Mouse (Mus musculus): ENCODE results near the gene Cdcp2. TPM values are rescaled to one million over a fixed set of nuclear protein-coding genes. Genes with fewer than 3 reads are reported as not detected.

Gene Cdcp2
- polyA plus RNA-seq, 1 experiment from 2014 or later, result not detected

DNA sequence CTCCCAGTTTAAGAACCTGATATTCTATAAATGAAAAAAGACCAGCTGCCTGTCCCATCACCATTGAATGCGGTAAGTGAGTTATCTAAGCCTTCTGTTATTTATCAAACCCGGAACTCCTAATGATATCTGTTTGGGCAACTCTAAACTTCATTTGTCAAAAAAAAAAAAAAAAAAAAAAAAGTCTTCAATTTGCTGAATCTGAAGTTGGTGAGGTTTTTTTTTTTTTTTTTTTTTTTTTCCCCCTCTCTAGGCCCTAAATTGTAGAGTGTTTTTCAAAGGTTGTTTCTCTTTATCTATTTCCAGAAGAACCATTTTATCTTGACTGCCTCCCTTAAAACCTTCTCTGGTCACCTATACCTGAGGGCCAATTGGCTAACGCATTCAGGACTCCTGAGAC is 38.2 kb downstream of the Cdcp2 start:
- 95% methylated on average over 3 of the region's 3 CpGs for WGBS
- H3K27me3 ChIP-seq (replicated peaks; ENCODE audit: control insufficient read depth, insufficient read depth, low read length), result no peaks in the 10 kb centered on the region
- no peak overlapping the region for H3K27ac ChIP-seq (ENCODE audit: low read depth, low read length)
- H3K4me3 ChIP-seq (ENCODE audit: low read depth, low read length), result no peak overlapping the region
- no peak overlapping the region for H3K9ac ChIP-seq (ENCODE audit: low read length)
- H3K9me3 ChIP-seq (replicated peaks; ENCODE audit: control insufficient read depth, low read length), result no peaks in the 10 kb centered on the region
- ATAC-seq (no peak), DNase-seq (ENCODE audit: low spot score) (no peak)
- H3K4me1 ChIP-seq (ENCODE audit: control insufficient read depth, insufficient read depth, low read length), result peaks cover 21% of the 10 kb centered on the region
- H3K36me3 ChIP-seq (ENCODE audit: control insufficient read depth, insufficient read depth, low read length), result no peaks in the 10 kb centered on the region
- H3K4me2 ChIP-seq (ENCODE audit: low read length), result no peak overlapping the region

- Histone ChIP-seq H3K9me3 (replicated peaks; ENCODE audit: control insufficient read depth, low read length) (no peaks in the 10 kb centered on the region), H3K4me3 (ENCODE audit: low read depth, low read length) (no peak overlapping the region), H3K27me3 (replicated peaks; ENCODE audit: control insufficient read depth, insufficient read depth, low read length) (no peaks in the 10 kb centered on the region), H3K4me1 (ENCODE audit: control insufficient read depth, insufficient read depth, low read length) (peaks cover 26% of the 10 kb centered on the region), H3K9ac (ENCODE audit: low read length) (no peak overlapping the region), H3K36me3 (ENCODE audit: control insufficient read depth, insufficient read depth, low read length) (no peaks in the 10 kb centered on the region), H3K27ac (ENCODE audit: low read depth, low read length) (no peak overlapping the region), H3K4me2 (ENCODE audit: low read length) (no peak overlapping the region)
- ATAC-seq (no peak), DNase-seq (ENCODE audit: low spot score) (no peak)
- WGBS, result 81% methylated on average over 5 of the region's 5 CpGs
Measured at GRCm38 (mm10) chr4:107135663-107136062, 39.0 kb downstream of the Cdcp2 start.

GRCm38 (mm10) chr4:107136531-107136930 is 39.8 kb downstream of the Cdcp2 start:
- Histone ChIP-seq H3K9me3 (replicated peaks; ENCODE audit: control insufficient read depth, low read length) (no peaks in the 10 kb centered on the region), H3K9ac (ENCODE audit: low read length) (no peak overlapping the region), H3K4me1 (ENCODE audit: control insufficient read depth, insufficient read depth, low read length) (peaks cover 25% of the 10 kb centered on the region), H3K4me2 (ENCODE audit: low read length) (no peak overlapping the region), H3K27me3 (replicated peaks; ENCODE audit: control insufficient read depth, insufficient read depth, low read length) (no peaks in the 10 kb centered on the region), H3K4me3 (ENCODE audit: low read depth, low read length) (no peak overlapping the region), H3K36me3 (ENCODE audit: control insufficient read depth, insufficient read depth, low read length) (no peaks in the 10 kb centered on the region), H3K27ac (ENCODE audit: low read depth, low read length) (no peak overlapping the region)
- 60% methylated on average over 3 of the region's 3 CpGs for WGBS
- no peak for ATAC-seq
- no peak for DNase-seq (ENCODE audit: low spot score)

GRCm38 (mm10) chr4:107138948-107139835 is 42.5 kb downstream of the Cdcp2 start:
- no peaks in the 10 kb centered on the region for H3K9me3 ChIP-seq (replicated peaks; ENCODE audit: control insufficient read depth, low read length)
- H3K4me1 ChIP-seq (ENCODE audit: control insufficient read depth, insufficient read depth, low read length), result peaks cover 25% of the 10 kb centered on the region
- peak overlapping the region; percentile 35 for H3K9ac ChIP-seq (ENCODE audit: low read length)
- peak; percentile 66 for DNase-seq (ENCODE audit: low spot score)
- H3K27me3 ChIP-seq (replicated peaks; ENCODE audit: control insufficient read depth, insufficient read depth, low read length), result no peaks in the 10 kb centered on the region
- 11% methylated on average over 37 of the region's 37 CpGs for WGBS
- peak; percentile 62; the same call in 1 of the 2 replicates for ATAC-seq
- no peak overlapping the region for H3K4me3 ChIP-seq (ENCODE audit: low read depth, low read length)
- H3K4me2 ChIP-seq (ENCODE audit: low read length), result peak overlapping the region; percentile 25
- no peaks in the 10 kb centered on the region for H3K36me3 ChIP-seq (ENCODE audit: control insufficient read depth, insufficient read depth, low read length)
- H3K27ac ChIP-seq (ENCODE audit: low read depth, low read length), result peak overlapping the region; percentile 46; the same call in 1 of the 2 replicates

DNA sequence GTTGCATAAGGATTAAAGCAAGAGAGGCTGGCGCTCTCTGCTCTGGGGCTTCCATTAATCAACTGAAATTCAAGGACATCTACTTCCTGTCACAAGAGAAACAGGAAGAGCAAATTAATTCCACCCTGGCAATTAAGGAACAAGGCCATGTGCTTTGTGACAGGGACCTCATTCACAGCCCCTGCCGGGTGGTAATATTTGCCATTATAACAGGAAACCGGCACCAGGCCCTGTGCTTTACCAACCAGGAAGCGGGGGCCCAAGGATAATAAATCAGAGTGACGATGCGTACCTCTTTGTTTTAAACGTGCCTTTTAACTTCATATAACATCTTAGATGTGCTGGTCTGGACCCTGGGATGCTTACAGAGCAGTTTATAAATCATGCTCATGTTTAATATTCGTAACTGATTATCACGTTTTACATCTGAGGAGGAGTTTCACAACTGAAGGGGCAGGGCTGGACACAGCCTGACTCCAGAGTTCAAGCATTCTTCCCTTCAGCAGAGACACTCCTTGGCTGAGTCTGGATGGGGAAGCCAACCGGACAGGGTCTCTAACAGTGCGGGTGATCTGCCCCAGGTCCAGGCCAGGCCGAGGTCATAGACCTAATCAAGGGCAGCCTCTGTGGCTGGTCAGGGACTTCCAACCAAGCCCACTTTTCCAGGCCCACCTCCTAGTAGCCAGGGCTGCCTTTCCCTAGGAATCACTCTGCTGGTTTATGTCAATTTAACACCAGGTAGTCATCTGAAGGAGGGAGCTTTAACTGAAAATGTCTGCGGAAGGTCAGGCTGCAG is 43.3 kb downstream of the Cdcp2 start:
- Histone ChIP-seq H3K4me3 (ENCODE audit: low read depth, low read length) (no peak overlapping the region), H3K4me1 (ENCODE audit: control insufficient read depth, insufficient read depth, low read length) (peaks cover 27% of the 10 kb centered on the region), H3K36me3 (ENCODE audit: control insufficient read depth, insufficient read depth, low read length) (no peaks in the 10 kb centered on the region), H3K9ac (ENCODE audit: low read length) (peak overlapping the region; percentile 30), H3K9me3 (replicated peaks; ENCODE audit: control insufficient read depth, low read length) (no peaks in the 10 kb centered on the region), H3K27ac (ENCODE audit: low read depth, low read length) (peak overlapping the region; percentile 46; the same call in 1 of the 2 replicates), H3K4me2 (ENCODE audit: low read length) (peak overlapping the region; percentile 25; the same call in 1 of the 2 replicates), H3K27me3 (replicated peaks; ENCODE audit: control insufficient read depth, insufficient read depth, low read length) (no peaks in the 10 kb centered on the region)
- ATAC-seq (no peak), DNase-seq (ENCODE audit: low spot score) (no peak)
- 42% methylated on average over 13 of the region's 13 CpGs for WGBS

DNA sequence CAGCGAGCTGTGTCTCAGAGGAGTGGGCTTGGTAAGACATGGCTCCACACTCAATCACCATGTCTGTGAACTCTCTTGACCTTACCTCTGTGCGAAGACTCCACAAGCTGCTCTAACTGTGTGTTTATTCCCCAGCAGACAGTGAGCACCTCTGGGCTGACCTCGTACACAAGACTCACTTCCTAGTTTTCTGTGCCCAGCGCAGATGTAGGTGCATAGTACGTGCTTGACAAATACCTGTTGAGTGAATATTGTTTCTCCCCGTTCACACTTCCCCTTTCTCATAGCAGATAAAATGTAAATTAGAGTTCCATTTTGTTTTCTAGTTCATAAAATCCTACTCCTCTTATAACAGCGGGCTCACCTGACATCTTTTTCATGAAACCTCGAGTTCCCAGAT is 46.8 kb downstream of the Cdcp2 start:
- H3K36me3 ChIP-seq (ENCODE audit: control insufficient read depth, insufficient read depth, low read length), result peaks cover 18% of the 10 kb centered on the region
- H3K9ac ChIP-seq (ENCODE audit: low read length), result no peak overlapping the region
- H3K4me2 ChIP-seq (ENCODE audit: low read length), result no peak overlapping the region
- 94% methylated on average over 8 of the region's 8 CpGs for WGBS
- H3K9me3 ChIP-seq (replicated peaks; ENCODE audit: control insufficient read depth, low read length), result no peaks in the 10 kb centered on the region
- H3K27ac ChIP-seq (ENCODE audit: low read depth, low read length), result no peak overlapping the region
- ATAC-seq (no peak), DNase-seq (ENCODE audit: low spot score) (no peak)
- no peak overlapping the region for H3K4me3 ChIP-seq (ENCODE audit: low read depth, low read length)
- H3K4me1 ChIP-seq (ENCODE audit: control insufficient read depth, insufficient read depth, low read length), result peaks cover 21% of the 10 kb centered on the region
- H3K27me3 ChIP-seq (replicated peaks; ENCODE audit: control insufficient read depth, insufficient read depth, low read length), result no peaks in the 10 kb centered on the region

DNA sequence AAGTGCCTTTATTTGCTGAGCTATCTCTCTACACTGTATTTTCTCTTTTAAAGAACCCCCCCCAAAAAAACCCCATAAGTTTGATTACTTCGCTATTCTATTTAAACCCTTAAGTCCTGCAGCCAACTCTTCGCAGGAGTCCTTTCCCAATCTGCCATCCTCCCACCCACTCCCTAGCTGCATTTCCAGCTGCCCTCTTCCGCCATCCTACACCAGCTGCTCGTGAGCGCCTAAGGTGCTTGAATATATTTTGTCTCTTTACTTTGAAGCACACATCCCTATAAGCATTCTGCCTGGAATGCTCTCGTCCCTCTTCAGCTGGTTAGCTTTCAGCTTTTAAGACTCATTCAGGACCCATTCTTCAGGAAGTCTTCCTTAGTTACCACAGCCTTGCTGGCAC is 54.3 kb downstream of the Cdcp2 start:
- DNase-seq (ENCODE audit: low spot score) (no peak), ATAC-seq (no peak)
- Histone ChIP-seq H3K9me3 (replicated peaks; ENCODE audit: control insufficient read depth, low read length) (no peaks in the 10 kb centered on the region), H3K4me2 (ENCODE audit: low read length) (no peak overlapping the region), H3K27me3 (replicated peaks; ENCODE audit: control insufficient read depth, insufficient read depth, low read length) (no peaks in the 10 kb centered on the region), H3K27ac (ENCODE audit: low read depth, low read length) (no peak overlapping the region), H3K4me1 (ENCODE audit: control insufficient read depth, insufficient read depth, low read length) (no peaks in the 10 kb centered on the region), H3K9ac (ENCODE audit: low read length) (no peak overlapping the region), H3K36me3 (ENCODE audit: control insufficient read depth, insufficient read depth, low read length) (peaks cover 28% of the 10 kb centered on the region), H3K4me3 (ENCODE audit: low read depth, low read length) (no peak overlapping the region)
- 86% methylated on average over 6 of the region's 6 CpGs for WGBS

DNA sequence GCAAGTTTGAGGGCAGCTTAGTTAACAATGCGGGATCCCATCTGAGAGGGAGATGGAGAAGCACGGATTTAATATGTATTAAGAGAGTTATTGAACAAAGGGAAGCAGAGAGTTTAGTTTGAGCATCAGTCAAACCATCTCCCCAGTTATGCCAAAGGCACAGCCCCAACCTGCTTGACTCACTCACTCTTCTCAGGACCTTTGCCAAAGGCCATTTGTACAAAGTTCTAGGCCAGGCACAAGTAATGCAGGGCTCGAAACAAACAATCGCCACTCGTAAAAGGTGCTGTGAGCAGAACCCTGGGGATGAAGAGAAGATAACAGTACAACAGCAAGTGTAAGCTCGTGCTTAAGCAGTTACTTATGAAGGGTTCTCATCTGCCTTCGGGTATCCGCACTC is 55.9 kb downstream of the Cdcp2 start:
- peaks cover 14% of the 10 kb centered on the region for H3K36me3 ChIP-seq (ENCODE audit: control insufficient read depth, insufficient read depth, low read length)
- no peaks in the 10 kb centered on the region for H3K27me3 ChIP-seq (replicated peaks; ENCODE audit: control insufficient read depth, insufficient read depth, low read length)
- H3K4me1 ChIP-seq (ENCODE audit: control insufficient read depth, insufficient read depth, low read length), result no peaks in the 10 kb centered on the region
- no peak overlapping the region for H3K4me2 ChIP-seq (ENCODE audit: low read length)
- H3K4me3 ChIP-seq (ENCODE audit: low read depth, low read length), result no peak overlapping the region
- DNase-seq (ENCODE audit: low spot score) (no peak), ATAC-seq (no peak)
- H3K9me3 ChIP-seq (replicated peaks; ENCODE audit: control insufficient read depth, low read length), result no peaks in the 10 kb centered on the region
- no peak overlapping the region for H3K9ac ChIP-seq (ENCODE audit: low read length)
- H3K27ac ChIP-seq (ENCODE audit: low read depth, low read length), result no peak overlapping the region
- 88% methylated on average over 8 of the region's 8 CpGs for WGBS
